Mouse (Mus musculus) megakaryocyte, embryonic 14.5 days (primary cell): ENCODE results near the gene Nsl1.

Source experiments
- FLI1 ChIP-seq: IDR thresholded peaks from 2 replicates; pipeline ENCODE4 v1.6.1; 2012; ENCODE audit warnings: low read length, inconsistent platforms, mixed read lengths
- GATA1 ChIP-seq: IDR thresholded peaks from 3 replicates; pipeline ENCODE4 v1.6.1; 2012; ENCODE audit warnings: mixed read lengths, low read length, inconsistent platforms, borderline replicate concordance

GRCm38 (mm10) chr1:191057461-191057860 is 5.4 kb upstream of the Nsl1 start:
- no peak for TF ChIP-seq GATA1
- TF ChIP-seq FLI1 = no peak
